Mouse (Mus musculus) intestine, embryonic 14.5 days (tissue): ENCODE measurements around the gene Rbm3. TPM values are rescaled to one million over a fixed set of nuclear protein-coding genes. Genes with fewer than 3 reads are reported as not detected.

ENCODE experiments used
- ATAC-seq: fragments of 200-750 bp; cut with Nextera tagmentation; replicated peaks from 2 replicates; pipeline ENCODE4 v1.8.0; 2017; ENCODE audit warnings: low read depth, moderate number of reproducible peaks, moderate TSS enrichment, moderate library complexity; ENCODE audit not compliant: low FRiP score, low TSS enrichment
- DNase-seq: peaks from one replicate; pipeline ENCODE4 v3.0.0-alpha.2; 2018; ENCODE audit warnings: low spot score
- H3K27ac ChIP-seq: fragments of 300-500 bp; sonication (generic); 2 replicates; pipeline ENCODE4 v1.5.1; 2014; ENCODE audit warnings: low read depth, mild to moderate bottlenecking, control low read depth
- H3K27me3 ChIP-seq: fragments of 300-500 bp; sonication (generic); replicated peaks from 2 replicates; pipeline ENCODE4 v1.6.1; 2014; ENCODE audit warnings: low read length, control low read depth; ENCODE audit not compliant: control insufficient read depth, insufficient read depth
- H3K36me3 ChIP-seq: fragments of 300-500 bp; sonication (generic); 2 replicates; pipeline ENCODE4 v1.6.1; 2014; ENCODE audit warnings: low read length, control low read depth; ENCODE audit not compliant: control insufficient read depth, insufficient read depth
- H3K4me1 ChIP-seq: fragments of 300-500 bp; sonication (generic); replicated peaks from 2 replicates; pipeline ENCODE4 v1.6.1; 2014; ENCODE audit warnings: low read length, control low read depth, mixed read lengths; ENCODE audit not compliant: control insufficient read depth, insufficient read depth
- H3K4me2 ChIP-seq: fragments of 300-500 bp; sonication (generic); 2 replicates; pipeline ENCODE4 v1.6.1; 2014; ENCODE audit warnings: low read length
- H3K4me3 ChIP-seq: fragments of 300-500 bp; sonication (generic); 2 replicates; pipeline ENCODE4 v1.5.1; 2014; ENCODE audit warnings: low read depth, low read length, control low read depth, mixed read lengths
- H3K9ac ChIP-seq: fragments of 300-500 bp; sonication (generic); 2 replicates; pipeline ENCODE4 v1.6.1; 2014; ENCODE audit warnings: mild to moderate bottlenecking, low read length
- H3K9me3 ChIP-seq: fragments of 300-500 bp; sonication (generic); 2 replicates; pipeline ENCODE4 v1.6.1; 2016; ENCODE audit warnings: low read length, control low read depth; ENCODE audit not compliant: control insufficient read depth
- WGBS: fragments of 180-500 bp; shearing (Covaris S2); extraction: QIAGEN DNeasy Blood & Tissue Kit; methylation state at CpG from one replicate; pipeline ENCODE4 v1.1.7; 2014; 5-methylcytosine and 5-hydroxymethylcytosine counted together
- polyA plus RNA-seq: library from polyadenylated mRNA; unstranded; fragments of >200 nt; fragmentation: Nextera tagmentation; extraction: Ambion mirVana; gene quantifications from 2 replicates; pipeline ENCODE4 v1.2.1, GENCODE M21; 2014

Gene Rbm3
- 537 and 553 TPM in 2 replicates for polyA plus RNA-seq

GRCm38 (mm10) chrX:8145153-8145991 is at the start of gene Rbm3:
TSS of gene Rbm3 (minus strand) at chrX:8145880.
- 0 out of 2 replicates have a peak, but pooled peaks cover 2% of the 10 kb centered on the region for H3K4me1 ChIP-seq
- H3K9ac ChIP-seq = peak within 1 kb of the TSS; percentile 80
- H3K4me2 ChIP-seq = peak within 1 kb of the TSS; percentile 58
- 21% methylated on average over 63 of the region's 65 CpGs for WGBS
- peak; percentile 78 for DNase-seq
- ATAC-seq = peak; percentile 95
- H3K9me3 ChIP-seq = no peaks in the 10 kb centered on the region
- H3K27ac ChIP-seq = peak within 1 kb of the TSS; percentile 99
- H3K36me3 ChIP-seq = peaks cover 30% of the 10 kb centered on the region
- no peaks in the 10 kb centered on the region for H3K27me3 ChIP-seq
- peak within 1 kb of the TSS; percentile 54 for H3K4me3 ChIP-seq

GRCm38 (mm10) chrX:8193419-8193723 is 47.7 kb upstream of the Rbm3 start, which contains the start of gene Ebp:
TSS of gene Ebp (minus strand) at chrX:8193512.
- Histone ChIP-seq H3K4me1 (no peaks in the 10 kb centered on the region), H3K4me2 (peak within 1 kb of the TSS; percentile 58), H3K27ac (peak within 1 kb of the TSS; percentile 27; the same call in 1 of the 2 replicates), H3K4me3 (peak within 1 kb of the TSS; percentile 57), H3K27me3 (no peaks in the 10 kb centered on the region), H3K9ac (peak within 1 kb of the TSS; percentile 48), H3K9me3 (no peaks in the 10 kb centered on the region), H3K36me3 (no peaks in the 10 kb centered on the region)
- WGBS = 19% methylated on average over 10 of the region's 10 CpGs
- ATAC-seq = no peak
- DNase-seq = no peak

GRCm38 (mm10) chrX:8192640-8193418 is 47.1 kb upstream of the Rbm3 start:
- Histone ChIP-seq H3K27me3 (no peaks in the 10 kb centered on the region), H3K9me3 (no peaks in the 10 kb centered on the region), H3K36me3 (no peaks in the 10 kb centered on the region), H3K4me1 (no peaks in the 10 kb centered on the region), H3K4me3 (peak overlapping the region; percentile 57), H3K9ac (peak overlapping the region; percentile 48), H3K4me2 (peak overlapping the region; percentile 58), H3K27ac (peak overlapping the region; percentile 27; the same call in 1 of the 2 replicates)
- peak; percentile 97 for ATAC-seq
- peak; percentile 80 for DNase-seq
- whole genome bisulfite sequencing = 15% methylated on average over 37 of the region's 38 CpGs

GRCm38 (mm10) chrX:8192126-8192639 is 46.5 kb upstream of the Rbm3 start:
- WGBS = 5% methylated on average over 13 of the region's 13 CpGs
- Histone ChIP-seq H3K4me3 (peak overlapping the region; percentile 57), H3K9ac (peak overlapping the region; percentile 48), H3K9me3 (no peaks in the 10 kb centered on the region), H3K36me3 (no peaks in the 10 kb centered on the region), H3K27me3 (no peaks in the 10 kb centered on the region), H3K4me1 (no peaks in the 10 kb centered on the region), H3K4me2 (peak overlapping the region; percentile 58), H3K27ac (peak overlapping the region; percentile 27; the same call in 1 of the 2 replicates)
- 0 out of 2 replicates have a peak, but pooled peaks have one; percentile 30 for ATAC-seq
- no peak for DNase-seq

- 15% methylated on average over 7 of the region's 7 CpGs for WGBS
- H3K4me2 ChIP-seq = no peak overlapping the region
- H3K9me3 ChIP-seq = no peaks in the 10 kb centered on the region
- H3K4me1 ChIP-seq = no peaks in the 10 kb centered on the region
- H3K27me3 ChIP-seq = no peaks in the 10 kb centered on the region
- no peak overlapping the region for H3K4me3 ChIP-seq
- H3K36me3 ChIP-seq = peaks cover 7% of the 10 kb centered on the region; the same call in 1 of the 2 replicates
- ATAC-seq (no peak), DNase-seq (no peak)
- no peak overlapping the region for H3K27ac ChIP-seq
- H3K9ac ChIP-seq = no peak overlapping the region
These were observed 37.3 kb upstream of the Rbm3 start for GRCm38 (mm10) chrX:8182871-8183540.

- no peak for ATAC-seq
- no peak overlapping the region for H3K27ac ChIP-seq
- no peak overlapping the region for H3K4me3 ChIP-seq
- H3K36me3 ChIP-seq = no peaks in the 10 kb centered on the region
- no peaks in the 10 kb centered on the region for H3K9me3 ChIP-seq
- no peak overlapping the region for H3K9ac ChIP-seq
- H3K4me1 ChIP-seq = no peaks in the 10 kb centered on the region
- WGBS = 90% methylated on average over 5 of the region's 5 CpGs
- DNase-seq = no peak
- no peak overlapping the region for H3K4me2 ChIP-seq
- H3K27me3 ChIP-seq = no peaks in the 10 kb centered on the region
These were observed 34.0 kb upstream of the Rbm3 start for GRCm38 (mm10) chrX:8179646-8180045.

- Histone ChIP-seq H3K27ac (no peak overlapping the region), H3K4me3 (no peak overlapping the region), H3K36me3 (no peaks in the 10 kb centered on the region), H3K4me2 (no peak overlapping the region), H3K9me3 (no peaks in the 10 kb centered on the region), H3K9ac (no peak overlapping the region), H3K27me3 (no peaks in the 10 kb centered on the region), H3K4me1 (no peaks in the 10 kb centered on the region)
- WGBS = 87% methylated on average over 2 of the region's 2 CpGs
- ATAC-seq = no peak
- DNase-seq = no peak
These were observed 33.2 kb upstream of the Rbm3 start for GRCm38 (mm10) chrX:8178871-8179270.
